Mouse (Mus musculus) left cerebral cortex, postnatal 36 days (tissue): ENCODE results near the gene Srarp. TPM values are rescaled to one million over a fixed set of nuclear protein-coding genes. Genes with fewer than 3 reads are reported as not detected.

Experiments
- DNase-seq, 2 experiments: peaks; one replicate each; pipeline ENCODE4 v3.0.0; 2021 to 2022; ENCODE audit warnings: low spot score in 2 of 2, mixed read lengths in 1 of 2
- intact Hi-C: fragments of 180-260 bp; cut with DNase I; formaldehyde crosslinking; loops from one replicate; pipeline ENCODE4 v1.15.1; 2025
- total RNA-seq, 2 experiments: library from RNA; stranded (reverse); gene quantifications; 2 replicates each; pipeline ENCODE4 v1.2.3; 2021

The Srarp gene
- 1 to 10 TPM; 4.2 to 5.2 TPM for total RNA-seq

DNA sequence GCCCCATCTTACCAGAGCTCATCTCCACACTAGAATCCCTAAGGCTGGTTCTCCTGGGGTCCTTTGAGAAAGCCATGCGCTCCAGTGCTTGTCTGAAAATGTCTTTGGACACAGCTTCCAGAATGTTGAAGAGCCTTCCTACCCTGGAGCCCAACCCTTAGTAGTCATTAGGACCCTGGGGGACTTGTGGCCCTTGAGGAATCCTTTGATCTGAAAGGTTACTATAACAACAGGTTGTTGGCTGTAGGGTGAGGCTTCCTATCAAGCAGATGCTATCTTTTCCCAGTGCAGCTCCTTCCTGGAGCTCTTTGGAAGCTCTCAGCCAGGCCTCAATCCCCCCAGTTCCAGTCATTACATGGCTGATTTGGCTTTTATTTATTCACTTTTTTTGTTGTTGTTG is at the start of gene Srarp:
TSS of gene Srarp (minus strand) at position 132 of the 400 bp plus-strand sequence.
- intact Hi-C loops: no loop called here
- DNase-seq: no peak

DNA sequence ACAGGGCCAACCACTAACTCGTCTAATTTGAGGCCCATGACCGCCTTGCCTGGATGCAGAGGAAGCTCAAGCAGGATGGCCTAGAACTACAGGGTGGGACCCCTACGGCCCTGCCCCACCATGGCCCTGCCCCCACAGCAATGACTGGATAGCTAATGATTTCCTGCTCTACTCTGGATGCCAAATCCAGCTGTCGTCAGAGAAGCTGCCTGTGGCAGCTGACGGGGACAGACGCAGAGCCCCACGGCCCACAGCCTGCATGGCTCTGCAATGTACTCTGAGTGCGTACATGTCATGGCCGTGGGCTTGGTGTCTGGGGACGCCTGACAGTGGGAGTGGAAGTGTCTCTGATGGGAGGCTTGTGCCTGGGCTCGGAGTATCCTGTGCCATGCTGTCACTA is 48.2 kb upstream of the Srarp start:
- intact Hi-C loops: no loop called here
- no peak for DNase-seq

DNA sequence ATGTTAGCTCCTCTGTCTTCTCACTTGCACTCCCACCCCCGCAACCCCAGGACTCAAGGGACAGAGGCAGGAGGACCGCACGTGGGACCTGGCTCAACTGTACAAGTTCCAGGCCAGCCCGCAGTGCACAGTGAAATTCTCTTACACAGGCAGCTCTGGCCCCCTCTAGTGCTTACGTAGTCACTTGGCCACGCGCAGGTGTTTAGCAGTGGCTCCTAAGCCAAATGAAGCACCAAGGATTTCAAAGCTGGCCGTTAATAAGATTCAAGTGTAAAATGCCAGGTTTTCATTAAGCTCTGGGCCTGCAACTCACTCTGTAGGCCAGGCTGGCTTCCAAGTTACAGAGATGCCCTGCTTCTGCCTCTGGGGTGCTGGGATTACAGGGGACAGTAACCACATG is 43.5 kb upstream of the Srarp start:
- intact Hi-C loops: no loop called here
- DNase-seq: no peak

DNA sequence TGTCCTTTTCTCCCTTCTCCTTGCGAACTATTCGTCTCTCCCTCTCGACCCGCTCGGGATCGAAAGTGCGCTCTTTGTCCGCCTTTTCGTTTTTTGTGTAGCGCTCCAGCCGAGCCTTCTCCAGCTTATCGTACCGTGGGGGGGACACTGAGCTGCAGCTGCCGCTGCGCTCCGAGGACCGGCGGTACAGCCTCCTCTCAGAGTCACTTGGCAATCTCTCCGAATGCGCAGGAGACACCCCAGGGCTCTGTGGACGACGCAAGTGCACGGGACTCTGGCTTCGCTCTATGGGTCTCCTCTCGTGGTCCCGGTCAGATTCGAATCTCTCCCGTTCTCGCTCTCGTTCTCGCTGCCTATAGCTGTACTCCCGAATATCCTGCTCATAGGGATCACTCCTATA is 42.9 kb upstream of the Srarp start:
- no peak for DNase-seq
- intact Hi-C loops: no loop called here

DNA sequence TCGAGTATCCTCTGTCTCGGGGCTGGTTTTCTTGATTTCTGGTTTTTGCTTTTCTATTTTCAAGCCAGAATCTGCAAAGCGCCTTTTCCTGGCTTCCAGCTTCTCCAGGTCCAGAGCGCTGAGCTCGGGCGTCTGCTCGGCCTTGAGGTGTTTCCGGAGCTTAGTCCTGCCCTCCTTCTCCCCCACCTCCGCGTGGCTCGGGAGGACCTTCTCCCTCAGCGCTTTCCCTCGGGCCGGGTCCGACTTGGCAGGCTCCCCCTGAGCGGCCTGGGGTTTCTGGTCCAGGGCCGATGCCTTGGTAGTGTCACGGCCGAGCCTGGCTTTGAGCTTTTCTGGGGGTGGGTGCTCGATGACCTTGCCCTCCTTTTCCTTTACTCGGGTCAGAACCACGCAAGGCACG is 42.3 kb upstream of the Srarp start:
- intact Hi-C loops: no loop called here
- no peak for DNase-seq

DNA sequence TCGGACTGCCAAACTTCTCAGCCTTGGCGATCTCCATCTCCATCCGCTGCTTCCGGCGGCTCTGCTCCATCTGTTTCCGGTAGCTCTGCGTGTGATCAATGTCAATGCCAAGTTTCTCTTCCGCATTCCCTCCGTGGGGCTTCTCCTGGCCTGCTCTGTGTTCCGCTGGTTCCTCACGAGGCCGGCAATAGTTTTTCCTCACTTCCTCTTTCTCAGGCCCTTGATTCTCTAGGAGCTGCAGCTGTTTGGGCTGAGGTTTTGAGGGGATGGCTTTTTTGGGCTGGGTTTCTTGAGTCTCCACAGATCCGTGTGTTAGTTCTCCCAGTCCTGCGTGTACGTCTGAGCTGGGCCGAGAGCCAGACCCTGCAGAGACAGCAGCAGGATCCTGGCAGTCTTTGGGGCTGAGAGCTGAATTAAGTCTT is 41.8 kb upstream of the Srarp start:
- peak; percentile 80 for DNase-seq
- intact Hi-C loops: no loop called here

DNA sequence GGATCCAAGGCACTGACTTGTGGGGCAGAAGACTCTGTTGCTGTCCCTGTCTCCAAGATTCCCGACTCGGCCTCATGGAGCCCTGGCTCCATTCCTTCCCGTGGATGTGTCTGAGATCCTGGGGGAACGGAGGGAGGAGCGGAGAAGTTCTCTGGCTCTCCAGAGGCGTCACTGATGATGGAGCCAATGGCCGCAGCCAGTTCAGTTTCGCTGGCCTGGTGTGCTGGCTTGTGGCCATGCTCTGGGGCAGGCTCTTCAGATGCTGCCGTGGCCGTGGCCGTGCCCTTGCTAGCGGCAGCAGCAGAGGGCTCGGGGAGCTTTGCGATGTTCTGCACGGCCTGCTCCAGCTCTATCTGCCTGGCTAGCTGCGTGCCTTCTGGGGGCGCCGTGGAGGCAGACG is 38.5 kb upstream of the Srarp start:
- DNase-seq: no peak
- intact Hi-C loops: no loop called here

DNA sequence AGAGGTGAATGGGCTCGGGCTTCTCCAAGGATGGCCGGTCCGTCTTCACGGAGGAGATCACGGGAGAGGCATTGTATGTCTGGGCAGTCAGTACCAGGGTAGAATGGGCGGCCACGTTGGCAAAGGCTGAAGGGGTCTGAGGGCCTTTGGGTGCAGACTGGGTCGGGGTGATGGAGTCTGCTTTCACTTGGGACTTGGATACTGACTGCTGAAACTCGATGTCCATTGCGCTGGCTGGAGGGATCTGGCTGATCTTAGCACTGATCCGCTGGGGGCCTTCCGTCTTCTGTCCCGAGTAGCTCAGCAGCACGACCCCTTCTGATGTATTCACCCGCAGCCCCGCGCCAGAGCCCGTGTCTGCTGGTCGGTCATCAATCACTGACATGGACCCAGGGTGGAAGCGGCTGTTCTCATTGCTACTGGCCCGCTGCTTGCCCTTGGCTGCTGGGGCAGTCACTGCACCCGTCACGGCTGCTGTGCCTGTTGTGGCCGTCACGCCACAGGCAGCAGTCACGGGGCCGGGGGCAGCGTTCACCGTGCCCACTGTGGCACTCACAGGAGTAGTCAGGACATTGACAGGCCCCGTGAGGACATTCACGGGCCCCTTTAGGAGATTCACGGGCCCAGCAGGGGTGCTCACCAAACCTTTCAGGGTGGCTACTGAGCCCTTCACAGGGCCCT is 36.9 kb upstream of the Srarp start:
- intact Hi-C loops: no loop called here
- no peak for DNase-seq

DNA sequence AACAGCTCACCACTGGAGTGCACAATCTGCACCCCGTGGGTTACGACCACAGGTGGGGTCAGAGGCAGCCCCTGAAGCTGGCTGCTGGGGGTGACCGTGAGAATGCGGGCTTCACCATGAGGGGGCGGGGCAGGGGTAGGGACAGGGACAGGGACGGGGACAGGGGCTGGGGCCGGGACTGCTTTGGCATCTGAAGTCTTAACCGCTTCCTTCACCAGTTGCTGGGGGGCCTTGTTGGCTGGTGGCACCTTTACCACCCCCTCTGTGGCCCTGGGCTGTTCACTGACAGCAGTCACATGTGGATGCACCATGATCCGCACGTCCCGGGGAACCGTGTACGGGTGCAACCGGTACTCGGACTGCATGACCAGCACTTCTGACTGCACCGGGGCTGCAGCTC is 35.6 kb upstream of the Srarp start:
- no peak for DNase-seq

DNA sequence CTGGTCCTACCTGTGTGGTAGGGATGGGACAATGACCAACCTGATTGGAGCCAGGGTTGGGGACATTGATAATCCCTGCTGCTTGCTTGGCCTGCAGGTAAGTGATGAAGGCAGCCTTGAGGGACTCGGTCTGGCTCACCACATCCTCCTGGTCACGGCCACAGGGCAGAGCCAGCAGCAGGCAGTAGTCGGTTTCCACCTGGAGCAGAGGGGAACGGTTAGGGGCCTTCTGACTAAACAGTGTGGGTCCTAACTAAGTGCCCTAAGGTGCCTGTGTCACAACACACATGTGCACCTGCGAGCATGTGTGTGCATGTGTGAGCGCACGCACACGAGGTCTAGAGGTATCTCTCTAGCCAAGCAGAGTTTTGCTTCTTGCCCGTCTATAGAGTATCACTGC is 33.4 kb upstream of the Srarp start:
- intact Hi-C loops: no loop called here
- no peak for DNase-seq

More for the DNA sequence above, 35.6 kb upstream of the Srarp start:
- intact Hi-C loops: no loop called here

DNA sequence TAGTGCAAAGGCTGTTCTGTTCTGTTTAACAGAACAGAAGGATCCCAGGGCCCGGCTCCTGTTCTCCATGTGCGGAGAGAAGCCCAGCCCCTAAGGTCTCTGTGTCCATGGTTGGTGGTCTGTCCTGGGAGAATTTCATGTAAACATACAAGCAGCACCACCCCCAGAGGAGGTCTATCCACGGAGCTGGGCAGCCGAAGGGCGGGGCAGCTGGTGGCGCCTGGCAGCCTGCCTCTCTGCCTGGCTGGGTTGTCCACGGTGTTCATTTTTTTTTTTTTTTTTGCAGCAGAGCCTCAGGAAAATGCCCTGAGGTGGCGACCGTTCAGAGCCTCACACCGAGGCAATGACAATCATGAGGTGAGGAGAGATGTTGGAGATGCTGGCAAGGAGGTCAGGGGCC is 32.7 kb upstream of the Srarp start:
- intact Hi-C loops: no loop called here
- DNase-seq: no peak

DNA sequence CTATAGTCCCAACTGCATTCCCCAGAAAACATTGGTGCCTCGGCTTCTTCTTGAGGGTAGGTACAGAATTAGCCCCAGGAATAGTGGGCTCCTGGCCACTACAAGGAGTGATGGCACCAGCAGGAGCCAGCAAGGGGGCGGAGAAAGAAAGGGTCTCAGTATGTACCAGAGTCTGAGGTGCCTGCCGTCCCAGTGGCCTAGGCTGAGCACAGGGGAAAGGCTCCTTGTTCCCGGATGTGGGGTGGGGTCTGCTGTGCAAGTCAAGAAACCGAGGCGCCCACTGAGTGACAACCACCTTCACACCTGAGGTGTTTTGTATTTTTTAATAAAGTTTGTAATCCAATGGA is 31.6 kb upstream of the Srarp start:
- DNase-seq: no peak
- intact Hi-C loops: no loop called here

DNA sequence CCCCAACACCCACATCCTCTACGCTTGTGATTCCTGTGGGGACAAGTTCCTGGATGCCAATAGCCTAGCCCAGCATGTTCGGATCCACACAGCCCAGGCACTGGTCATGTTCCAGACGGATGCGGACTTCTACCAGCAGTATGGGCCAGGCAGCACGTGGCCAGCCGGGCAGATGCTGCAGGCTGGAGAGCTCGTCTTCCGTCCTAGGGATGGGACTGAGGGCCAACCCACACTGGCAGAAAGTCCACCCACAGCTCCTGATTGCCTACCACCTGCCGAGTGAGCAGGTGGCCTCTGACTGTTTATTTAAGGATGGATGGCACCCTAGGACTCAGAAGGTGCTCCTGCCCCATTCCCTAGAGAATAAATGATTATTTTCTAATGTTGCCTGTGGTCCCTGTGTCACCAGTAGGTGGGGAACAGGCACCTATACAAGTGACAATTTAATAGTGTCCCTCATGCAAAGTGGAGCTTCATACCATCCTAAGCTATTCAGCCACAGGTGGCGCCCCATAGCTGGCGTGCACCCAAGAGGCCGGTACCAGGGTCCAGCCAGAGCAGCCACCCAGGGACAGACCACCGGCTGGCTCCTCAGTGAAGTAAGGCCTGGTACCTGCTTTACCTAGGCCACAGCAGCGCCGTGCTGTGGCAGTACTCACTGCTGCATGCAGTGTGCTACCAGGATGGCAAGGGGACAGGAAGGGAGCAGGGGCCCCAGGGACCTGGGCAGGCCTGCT is 31.1 kb upstream of the Srarp start:
- intact Hi-C loops: no loop called here
- DNase-seq: no peak

DNA sequence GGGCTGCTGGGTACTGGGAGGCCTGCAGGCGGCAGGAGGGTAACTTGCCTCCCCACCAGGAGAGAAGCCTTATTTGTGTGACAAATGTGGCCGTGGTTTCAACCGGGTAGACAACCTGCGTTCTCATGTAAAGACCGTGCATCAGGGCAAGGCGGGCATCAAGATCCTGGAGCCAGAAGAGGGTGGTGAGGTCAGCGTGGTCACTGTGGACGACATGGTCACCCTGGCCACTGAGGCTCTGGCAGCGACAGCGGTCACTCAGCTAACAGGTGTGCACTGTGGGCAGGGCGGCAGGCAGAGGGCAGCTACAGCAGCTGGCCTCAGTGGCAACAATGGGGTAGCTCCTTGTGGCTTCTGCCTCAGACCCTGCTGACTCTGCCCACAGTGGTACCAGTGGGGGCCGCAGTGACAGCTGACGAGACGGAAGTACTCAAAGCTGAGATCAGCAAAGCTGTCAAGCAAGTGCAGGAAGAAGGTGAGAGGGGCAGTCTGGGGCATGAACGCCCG is 30.4 kb upstream of the Srarp start:
- DNase-seq: no peak
- intact Hi-C loops: no loop called here

DNA sequence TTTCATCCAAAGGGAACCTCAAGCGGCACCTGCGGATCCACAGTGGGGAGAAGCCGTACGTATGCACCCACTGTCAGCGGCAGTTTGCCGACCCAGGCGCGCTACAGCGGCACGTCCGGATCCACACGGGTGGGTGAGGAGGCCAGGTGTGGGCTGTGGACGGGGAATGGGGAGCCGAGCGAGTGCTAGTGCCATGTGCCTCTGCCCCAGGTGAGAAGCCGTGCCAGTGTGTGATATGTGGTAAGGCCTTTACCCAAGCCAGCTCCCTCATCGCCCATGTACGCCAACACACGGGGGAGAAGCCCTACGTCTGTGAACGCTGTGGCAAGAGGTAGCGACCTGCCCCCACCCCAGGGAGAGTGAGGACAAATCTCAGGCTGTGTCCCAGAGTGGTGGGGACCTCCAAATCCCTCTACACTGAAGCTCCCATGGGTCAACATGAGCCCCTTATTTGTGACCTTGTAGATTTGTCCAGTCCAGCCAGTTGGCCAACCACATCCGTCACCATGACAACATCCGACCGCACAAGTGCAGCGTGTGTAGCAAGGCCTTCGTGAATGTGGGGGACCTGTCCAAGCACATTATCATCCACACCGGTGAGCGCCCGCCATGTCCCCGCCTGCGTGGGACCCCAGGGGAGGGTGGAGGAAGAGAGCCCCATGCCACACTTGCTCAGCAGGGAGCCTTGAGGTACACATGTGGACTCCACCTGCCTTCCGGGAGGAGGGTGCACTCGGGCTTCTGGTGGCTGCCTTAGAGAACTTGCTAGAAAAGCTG is 29.8 kb upstream of the Srarp start:
- intact Hi-C loops: no loop called here
- no peak for DNase-seq

DNA sequence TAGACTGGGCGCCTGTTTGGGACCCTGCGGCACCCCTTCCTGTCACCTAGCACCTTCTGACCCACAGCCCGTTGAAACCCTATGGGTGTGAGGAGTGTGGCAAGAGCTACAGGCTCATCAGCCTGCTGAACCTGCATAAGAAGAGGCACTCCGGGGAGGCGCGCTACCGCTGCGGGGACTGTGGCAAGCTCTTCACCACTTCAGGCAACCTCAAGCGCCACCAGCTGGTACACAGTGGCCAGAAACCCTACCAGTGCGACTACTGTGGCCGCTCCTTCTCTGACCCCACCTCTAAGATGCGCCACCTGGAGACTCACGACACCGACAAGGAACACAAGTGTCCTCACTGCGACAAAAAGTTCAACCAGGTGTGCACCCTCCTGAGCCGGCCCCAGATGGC is 28.8 kb upstream of the Srarp start:
- no peak for DNase-seq
- intact Hi-C loops: no loop called here

DNA sequence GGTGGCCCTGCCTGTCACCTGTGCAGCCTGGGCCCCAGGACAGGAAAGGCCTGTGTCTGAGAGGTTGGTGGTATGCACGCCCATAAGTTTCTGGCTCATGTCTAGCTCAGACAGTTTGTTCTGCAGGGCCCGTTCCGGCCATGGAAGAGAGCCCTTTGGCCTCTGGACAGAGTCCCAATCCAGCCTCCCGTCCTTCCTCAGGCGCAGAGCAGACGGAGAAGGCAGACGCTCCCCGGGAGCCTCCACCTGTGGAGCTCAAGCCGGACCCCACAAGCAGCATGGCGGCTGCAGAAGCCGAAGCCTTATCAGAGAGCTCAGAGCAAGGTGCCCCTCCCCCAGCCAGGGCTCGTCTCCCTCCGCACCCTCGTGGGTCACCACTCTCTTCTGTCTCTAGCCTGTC is 27.6 kb upstream of the Srarp start:
- intact Hi-C loops: no loop called here
- DNase-seq: no peak

DNA sequence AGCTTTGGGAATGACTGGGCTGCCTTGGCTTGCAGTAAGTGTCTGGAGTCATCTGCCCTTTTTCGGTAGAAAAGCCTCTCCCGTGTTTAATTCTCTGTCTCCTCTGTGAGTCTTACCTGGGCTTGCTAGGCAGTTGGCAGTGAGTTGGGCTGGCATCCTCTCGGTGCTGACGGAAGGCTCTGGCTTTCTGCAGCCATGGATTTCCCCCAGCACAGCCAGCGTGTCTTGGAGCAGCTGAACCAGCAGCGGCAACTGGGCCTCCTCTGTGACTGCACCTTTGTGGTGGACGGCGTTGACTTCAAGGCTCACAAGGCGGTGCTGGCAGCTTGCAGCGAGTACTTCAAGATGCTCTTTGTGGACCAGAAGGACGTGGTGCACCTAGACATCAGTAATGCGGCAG is 25.7 kb upstream of the Srarp start:
- intact Hi-C loops: no loop called here
- DNase-seq: no peak

DNA sequence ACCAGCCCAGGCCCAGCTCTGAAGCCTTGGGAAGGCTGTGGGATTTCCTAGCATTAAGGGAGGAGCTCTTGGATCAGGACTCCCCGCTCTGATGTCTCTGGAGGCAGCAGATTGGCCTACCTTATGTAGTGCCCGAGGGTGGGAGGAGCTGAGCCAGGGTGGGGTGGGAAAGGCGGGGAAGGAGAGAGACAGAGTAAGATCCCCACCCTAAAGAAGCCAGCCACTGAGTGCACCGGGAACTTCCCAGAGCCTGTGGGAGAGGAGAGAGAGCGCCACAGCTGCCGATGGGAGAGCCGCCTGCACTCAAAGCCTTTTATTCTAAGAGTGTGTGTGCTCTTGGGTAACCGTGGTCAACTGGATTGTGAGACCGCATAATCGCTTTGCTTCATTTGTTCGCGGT is 25.2 kb upstream of the Srarp start:
- DNase-seq: no peak
- intact Hi-C loops: no loop called here

DNA sequence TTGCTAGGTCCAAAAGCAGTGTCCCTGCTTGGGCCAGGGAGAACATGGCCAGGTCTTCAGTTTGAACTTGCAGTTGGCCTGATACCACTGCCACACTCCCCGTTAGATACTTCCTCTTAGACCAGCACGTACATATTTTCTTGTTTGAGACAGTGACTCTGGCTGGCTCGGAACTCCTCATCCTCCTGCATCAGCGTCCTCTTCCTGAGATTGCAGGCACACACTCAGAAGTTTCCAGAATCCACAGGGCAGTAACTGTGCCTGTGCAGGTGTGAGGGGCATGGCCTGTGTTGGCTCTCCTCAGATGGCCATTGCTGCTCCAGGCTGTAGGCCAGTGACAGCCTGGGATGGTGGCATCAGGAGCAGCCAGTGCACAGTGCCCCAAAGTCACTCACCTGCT is 24.6 kb upstream of the Srarp start:
- intact Hi-C loops: no loop called here

DNA sequence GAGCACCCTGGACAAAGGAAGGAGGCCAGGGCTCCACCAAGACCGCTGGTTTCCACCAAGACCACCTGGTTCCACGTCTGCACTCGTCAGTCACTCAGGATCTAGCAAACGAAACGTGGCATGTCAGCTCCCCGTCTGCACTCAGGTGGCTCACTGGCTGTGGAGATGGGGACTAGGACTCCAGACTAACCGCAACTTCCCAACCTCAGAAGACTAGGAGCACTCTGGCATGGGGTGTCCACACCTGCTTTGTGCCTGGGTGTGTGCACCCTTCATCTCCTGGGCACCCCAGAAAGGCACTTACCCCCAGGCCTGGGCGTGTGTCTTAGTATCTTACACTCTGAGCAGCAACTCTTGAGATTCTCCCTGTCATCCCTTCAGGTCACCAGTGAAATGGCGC is 23.9 kb upstream of the Srarp start:
- no peak for DNase-seq
- intact Hi-C loops: no loop called here

More for the DNA sequence above, 24.6 kb upstream of the Srarp start:
- no peak for DNase-seq
